Mouse (Mus musculus) MEL (cell line): ENCODE results near the gene Rora.

Experiments
- CTCF ChIP-seq, 3 experiments: IDR thresholded peaks in 2 of 3; conservative IDR thresholded peaks in 1 of 3; 2 replicates each; pipeline ENCODE4 v1.5.1; 2011 to 2012; ENCODE audit warnings: low read length in 3 of 3, low read depth in 2 of 3, mild to moderate bottlenecking in 2 of 3, improper control_type of control experiment in 1 of 3, inconsistent platforms in 1 of 3, mixed read lengths in 1 of 3, moderate library complexity in 1 of 3; ENCODE audit not compliant: control insufficient read depth in 1 of 3, insufficient read depth in 1 of 3, poor library complexity in 1 of 3, severe bottlenecking in 1 of 3
- EP300 ChIP-seq, 2 experiments: IDR thresholded peaks; 2 replicates each; pipeline ENCODE4 v1.6.1; 2011; ENCODE audit warnings: improper control_type of control experiment in 2 of 2, low read length in 2 of 2, low read depth in 1 of 2, mild to moderate bottlenecking in 1 of 2
- ETS1 ChIP-seq: IDR thresholded peaks from 2 replicates; pipeline ENCODE4 v1.6.1; 2012; ENCODE audit warnings: low read depth, mild to moderate bottlenecking, inconsistent platforms, low read length, improper control_type of control experiment, moderate library complexity
- HCFC1 ChIP-seq: IDR thresholded peaks from 2 replicates; pipeline ENCODE4 v1.6.1; 2012; ENCODE audit warnings: low read depth, mild to moderate bottlenecking, inconsistent platforms, low read length, improper control_type of control experiment, moderate library complexity
- POLR2AphosphoS2 ChIP-seq: IDR thresholded peaks from 2 replicates; pipeline ENCODE4 v1.6.1; 2011; ENCODE audit warnings: low read length, improper control_type of control experiment
- ZC3H11A ChIP-seq: IDR thresholded peaks from 2 replicates; pipeline ENCODE4 v1.6.1; 2012; ENCODE audit warnings: low read depth, mild to moderate bottlenecking, inconsistent platforms, low read length, improper control_type of control experiment

GRCm38 (mm10) chr9:69008706-69009105 is 355.1 kb downstream of the Rora start:
- TF ChIP-seq EP300 (IDR thresholded peaks at IDR 0.05; ENCODE audit: low read depth in 1 of 2, low read length in 2 of 2) (no peak), ZC3H11A (no peak), HCFC1 (no peak), CTCF (IDR thresholded peaks at IDR 0.05 in 2 of 3, conservative IDR thresholded peaks at IDR 0.05 in 1 of 3; ENCODE audit: control insufficient read depth in 1 of 3, insufficient read depth in 1 of 3, low read depth in 2 of 3, low read length in 3 of 3, poor library complexity in 1 of 3, severe bottlenecking in 1 of 3) (no peak), ETS1 (no peak), POLR2AphosphoS2 (no peak)
